Mouse (Mus musculus): Measurements from ENCODE around the gene Tcp10b.
"Not testable (repeated sequence)": the region's sequence is repeated elsewhere in the genome, so short reads cannot be mapped to it uniquely, and the experiment has no call there.

Tcp10b gene

DNA sequence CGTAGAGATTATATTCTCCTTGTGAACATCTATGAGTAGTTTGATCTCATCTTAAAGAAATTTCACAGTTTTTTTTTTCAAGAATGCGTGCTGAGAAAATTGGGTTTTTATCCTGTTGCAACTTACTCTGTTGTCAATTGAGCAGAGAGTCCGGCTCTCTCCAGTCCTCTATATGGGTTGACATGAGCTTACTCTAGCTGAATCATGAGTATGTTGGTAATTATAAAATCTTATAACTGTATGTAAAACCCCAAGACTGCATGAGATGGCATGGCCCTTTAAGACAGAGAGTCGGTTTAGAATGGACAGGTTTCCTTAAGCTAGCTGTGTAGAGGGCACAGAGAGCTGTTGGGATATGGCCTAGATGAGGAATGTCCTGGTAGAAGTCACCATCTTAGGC lies at the start of gene Tcp10b:
Gene Tcp10b, plus strand, starts transcription at position 301 of the 400 bp plus-strand sequence.
- not testable (repeated sequence) for DNase-seq

DNA sequence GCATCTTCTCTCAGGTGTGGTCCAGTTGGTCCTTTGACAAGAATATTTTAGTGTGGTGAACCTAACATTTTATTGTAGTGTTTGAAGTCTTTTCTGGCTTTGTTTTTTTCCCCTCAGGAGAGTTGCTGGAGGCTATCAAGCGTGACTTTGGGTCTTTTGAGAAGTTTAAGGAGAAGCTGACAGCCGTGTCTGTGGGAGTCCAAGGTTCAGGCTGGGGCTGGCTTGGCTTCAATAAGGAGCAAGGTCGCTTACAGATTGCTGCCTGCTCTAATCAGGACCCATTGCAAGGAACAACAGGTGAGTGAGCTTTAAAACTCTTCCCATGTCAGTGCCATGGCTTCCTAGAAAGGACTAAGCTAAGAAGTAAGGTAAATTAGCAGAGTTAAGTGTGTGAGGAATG lies 47.6 kb upstream of the Tcp10b start:
- DNase-seq, result no peak

DNA sequence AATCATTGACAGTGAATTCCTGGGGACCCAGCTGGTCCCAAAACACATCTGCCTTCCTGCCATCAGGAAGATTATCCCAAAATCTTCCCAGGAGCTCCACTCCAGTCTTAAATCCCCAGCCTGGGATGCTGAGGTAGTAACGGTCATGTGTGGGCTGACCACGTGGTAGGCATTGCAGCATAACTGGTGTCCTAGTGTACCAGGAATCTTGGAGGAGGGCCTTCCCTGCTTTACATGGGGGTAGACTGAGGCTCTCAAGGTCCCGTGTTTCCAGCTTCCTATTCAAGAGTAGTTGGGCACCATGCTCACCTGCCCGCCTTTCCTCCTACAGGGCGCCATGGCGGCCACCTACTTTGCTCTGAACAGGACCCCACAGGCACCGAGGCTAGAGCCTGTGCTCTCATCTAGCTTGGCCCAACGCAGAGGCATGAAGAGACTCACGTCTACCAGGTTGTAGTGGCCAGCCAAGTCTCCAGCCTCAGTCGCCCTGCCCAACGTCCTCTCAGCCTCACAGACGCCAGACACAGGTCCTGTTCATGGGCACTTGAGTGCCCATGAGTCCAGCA lies 24.2 kb upstream of the Tcp10b start:
- DNase-seq, result not testable (repeated sequence)

DNA sequence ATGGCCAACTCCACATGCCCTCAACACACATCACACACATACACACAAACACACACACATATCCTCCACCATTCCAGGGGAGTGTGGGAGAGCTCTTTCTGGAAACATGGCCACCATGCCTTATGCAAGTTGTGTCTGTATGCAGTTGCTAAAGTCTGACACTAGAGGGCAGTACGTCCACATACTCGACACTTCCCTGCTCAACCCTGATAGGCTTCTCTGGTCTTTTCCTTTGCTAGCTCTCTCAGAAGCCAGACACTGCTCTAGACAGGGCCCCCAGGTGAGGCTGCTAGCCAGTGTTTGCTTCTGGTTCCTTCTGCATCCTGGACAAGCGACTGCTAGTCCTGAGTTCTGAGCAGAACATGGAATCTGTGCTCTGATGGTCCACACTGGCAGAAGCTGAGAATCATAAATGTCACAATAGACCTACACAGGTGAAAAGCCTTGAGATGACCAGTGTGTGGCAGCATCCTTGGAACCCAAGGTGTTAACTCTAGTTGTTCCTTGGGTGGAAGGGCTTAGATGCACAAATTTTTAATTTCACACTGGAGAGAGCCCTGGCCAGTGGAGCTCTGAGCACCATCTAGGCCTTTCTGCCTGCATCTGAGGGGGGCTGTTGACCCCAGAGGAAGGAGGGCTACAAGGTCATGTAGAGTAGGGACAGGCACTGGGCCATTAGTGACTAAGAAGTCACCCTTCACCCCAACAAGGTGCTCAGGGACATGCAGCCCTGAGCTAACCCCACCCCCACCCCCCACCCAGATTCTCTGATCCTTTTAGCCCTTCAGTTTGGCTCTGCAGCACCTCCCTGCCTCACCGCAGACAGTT lies 16.8 kb upstream of the Tcp10b start:
- peak; percentile 62 for DNase-seq

DNA sequence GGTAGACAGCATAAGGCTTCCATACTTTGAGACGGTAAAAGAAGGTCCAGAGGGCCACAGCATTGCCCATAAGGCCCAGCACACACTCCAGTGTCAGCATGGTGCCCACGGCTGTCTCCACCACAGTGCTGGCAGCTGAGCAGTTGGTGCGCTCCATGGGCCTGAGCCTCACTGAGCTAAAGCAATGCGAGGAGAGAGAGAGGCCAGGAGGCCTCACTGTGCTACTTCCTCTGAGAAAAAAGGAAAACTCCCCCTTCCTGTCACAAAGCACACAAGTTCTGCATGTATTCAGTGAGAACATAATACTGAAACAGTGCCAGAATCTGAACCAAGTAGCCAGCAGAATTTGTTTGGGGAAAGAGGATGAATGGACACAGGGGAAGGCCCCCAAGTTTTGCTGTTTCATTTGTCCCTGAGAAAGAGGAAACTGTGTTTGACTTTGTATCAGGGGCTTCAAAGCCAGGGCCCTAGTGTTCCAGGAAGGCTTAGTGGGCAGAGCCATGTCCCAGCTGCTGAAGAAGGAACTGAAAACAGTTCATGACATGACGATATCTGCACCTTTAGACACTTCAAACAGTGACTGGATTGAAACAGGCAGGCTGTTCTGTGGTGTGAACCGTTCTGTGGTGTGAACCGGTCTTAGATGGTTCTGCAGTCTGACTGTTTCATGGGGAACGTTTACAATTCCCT lies 8.6 kb upstream of the Tcp10b start, which contains the start of gene Gpr31b:
Gene Gpr31b, minus strand, starts transcription at position 173 of the 690 bp plus-strand sequence.
- not testable (repeated sequence) for DNase-seq

DNA sequence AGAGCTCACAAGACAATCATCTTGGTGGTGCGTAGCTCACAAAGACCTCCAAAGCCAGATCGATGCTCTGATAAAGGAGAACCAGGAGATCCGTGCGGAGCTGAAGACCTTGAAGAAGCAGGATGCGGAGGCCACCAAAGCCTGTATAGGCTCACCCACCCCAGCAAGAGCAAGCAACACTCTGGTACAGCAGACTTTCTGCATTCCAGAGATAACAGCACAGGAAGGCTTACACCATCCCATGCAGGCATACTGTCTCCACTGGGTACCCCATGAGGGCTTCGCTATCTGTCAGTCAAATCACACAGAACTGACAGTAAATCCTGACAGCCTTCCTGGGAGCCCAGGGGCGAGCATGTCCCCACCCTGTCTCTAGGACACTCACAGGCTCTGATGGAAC lies 2.0 kb downstream of the Tcp10b start:
- not testable (repeated sequence) for DNase-seq

DNA sequence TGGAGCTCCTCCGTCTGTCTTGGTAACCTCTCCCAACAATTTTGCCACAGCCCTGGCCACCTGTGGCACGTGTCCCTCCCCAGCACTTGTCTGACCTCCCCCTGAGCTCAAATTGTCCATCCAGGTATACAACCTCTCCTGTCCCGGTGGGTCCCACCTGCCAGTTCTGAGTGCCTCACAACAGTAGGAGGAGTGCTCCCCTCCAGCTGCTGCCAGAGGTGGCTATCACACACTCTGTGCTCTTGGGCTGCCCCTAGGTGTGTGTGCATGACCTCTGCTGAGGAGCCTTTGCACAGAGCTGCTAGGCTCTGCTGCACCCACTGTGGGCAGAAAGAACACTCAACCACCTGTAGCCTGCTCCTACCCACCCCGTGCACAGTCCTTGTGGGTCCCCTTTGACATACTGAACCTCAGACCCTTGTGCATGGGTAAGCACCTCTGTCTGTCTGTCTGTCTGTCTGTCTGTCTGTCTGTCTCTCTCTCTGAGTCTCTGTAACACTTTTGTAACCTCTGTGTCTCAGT lies 7.0 kb downstream of the Tcp10b start:
- DNase-seq, result not testable (repeated sequence)

DNA sequence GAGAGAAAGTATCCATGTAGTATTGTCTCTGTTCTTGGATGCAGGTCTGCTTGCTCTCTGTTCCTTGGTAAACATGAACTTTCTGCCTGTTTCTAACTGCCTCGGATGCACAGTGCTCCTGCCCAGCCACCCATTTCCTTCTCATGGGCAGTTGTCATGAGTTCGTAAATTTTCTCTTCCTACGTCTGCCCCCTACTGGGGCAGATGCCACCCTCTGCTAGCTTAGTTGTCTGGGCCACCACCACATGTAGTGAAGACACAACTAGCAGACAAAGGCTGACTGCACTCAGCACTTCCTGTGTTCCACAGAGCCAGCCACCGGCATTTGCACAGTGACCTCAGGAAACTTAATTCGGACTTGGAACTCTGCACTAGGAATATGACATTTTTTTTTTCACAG lies 8.3 kb downstream of the Tcp10b start:
- DNase-seq, result not testable (repeated sequence)

DNA sequence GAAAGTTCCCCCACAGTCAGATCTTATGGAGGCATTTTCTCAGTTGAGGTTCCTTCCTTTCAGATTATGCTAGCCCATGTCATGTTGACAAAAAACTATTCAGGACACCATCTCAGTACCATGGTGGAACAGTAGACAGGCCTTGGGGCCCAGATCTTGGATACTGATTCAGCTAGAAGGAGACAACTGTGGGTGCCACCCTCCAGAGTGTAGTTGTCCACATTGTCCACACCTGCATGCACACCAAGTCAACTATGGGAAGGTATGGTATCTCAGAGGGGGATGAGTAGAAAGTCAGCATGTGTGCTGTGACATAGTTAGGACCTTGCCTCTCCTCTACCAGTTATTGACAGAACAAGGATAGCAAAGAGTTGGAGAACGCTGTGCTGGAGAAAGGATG lies 30.6 kb downstream of the Tcp10b start:
- DNase-seq, result not testable (repeated sequence)

DNA sequence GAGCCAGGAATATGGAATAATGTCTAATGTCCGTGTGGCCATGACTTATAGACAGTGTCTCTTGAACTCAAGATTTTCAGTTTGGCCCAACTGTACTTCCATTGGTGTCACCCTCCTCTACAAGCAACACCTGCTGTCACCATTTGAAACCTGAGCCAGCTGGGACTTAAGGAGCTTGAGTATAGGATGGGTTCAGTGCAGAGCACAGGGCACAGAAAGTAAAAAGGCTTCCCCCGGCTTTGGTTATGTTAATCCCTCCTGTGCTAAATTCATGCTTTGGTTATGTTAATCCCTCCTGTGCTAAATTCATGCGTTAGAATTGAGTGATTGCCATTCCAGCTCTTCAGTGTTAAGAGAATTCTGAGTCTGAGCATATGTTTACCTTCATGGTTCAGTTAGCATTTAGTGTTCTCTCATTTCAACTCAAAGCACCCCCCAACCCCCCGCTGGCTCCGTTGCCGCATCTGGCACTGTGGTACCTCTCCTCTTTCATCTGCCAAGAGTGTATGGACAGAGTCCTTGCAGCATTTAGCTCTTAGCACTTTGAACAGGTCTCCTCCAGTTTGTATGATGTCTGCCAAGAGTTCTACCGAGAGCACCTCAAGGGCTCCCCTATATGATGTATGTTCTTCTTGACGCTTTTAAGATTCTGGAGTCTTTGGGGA lies 31.3 kb downstream of the Tcp10b start:
- not testable (repeated sequence) for DNase-seq

DNA sequence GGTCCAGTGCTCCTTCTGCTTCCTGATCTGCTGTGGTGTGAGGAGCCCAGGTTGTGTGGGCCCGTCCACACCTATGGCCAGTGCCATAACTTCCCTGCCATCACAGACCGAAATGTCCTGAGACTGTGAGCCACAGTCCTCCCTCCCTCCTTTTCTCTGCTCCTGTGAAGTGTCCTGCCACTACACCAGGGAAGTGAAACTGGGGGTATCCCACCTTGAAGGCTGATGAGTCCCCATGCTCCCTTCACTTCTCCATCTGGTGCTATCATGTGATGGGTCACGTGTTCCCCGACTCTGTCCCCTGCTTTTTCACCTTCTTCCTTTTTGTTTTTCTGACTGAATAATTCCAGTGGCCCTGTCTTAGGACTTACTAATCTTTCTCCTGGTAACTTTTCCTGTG lies 32.1 kb downstream of the Tcp10b start:
- DNase-seq, result not testable (repeated sequence)

DNA sequence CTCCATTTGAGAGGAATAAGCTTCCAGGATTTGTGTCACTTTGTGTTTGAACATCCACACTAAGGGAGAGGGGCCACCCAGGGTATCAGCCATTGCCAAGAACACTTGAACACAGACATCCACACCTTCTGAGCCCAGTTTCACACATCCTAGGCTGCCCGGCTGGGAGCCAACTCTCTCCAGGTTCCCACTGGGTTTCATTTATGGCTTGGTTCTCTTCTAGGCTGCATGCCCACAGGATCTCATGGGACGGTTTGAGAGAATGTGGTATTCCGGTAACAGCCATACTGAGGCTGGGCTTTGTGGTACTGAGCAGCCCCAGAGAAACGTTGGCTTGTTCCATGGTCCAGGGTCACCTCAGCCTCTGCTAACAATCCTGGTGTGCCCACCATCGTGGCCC lies 45.7 kb downstream of the Tcp10b start:
- DNase-seq, result not testable (repeated sequence)

DNA sequence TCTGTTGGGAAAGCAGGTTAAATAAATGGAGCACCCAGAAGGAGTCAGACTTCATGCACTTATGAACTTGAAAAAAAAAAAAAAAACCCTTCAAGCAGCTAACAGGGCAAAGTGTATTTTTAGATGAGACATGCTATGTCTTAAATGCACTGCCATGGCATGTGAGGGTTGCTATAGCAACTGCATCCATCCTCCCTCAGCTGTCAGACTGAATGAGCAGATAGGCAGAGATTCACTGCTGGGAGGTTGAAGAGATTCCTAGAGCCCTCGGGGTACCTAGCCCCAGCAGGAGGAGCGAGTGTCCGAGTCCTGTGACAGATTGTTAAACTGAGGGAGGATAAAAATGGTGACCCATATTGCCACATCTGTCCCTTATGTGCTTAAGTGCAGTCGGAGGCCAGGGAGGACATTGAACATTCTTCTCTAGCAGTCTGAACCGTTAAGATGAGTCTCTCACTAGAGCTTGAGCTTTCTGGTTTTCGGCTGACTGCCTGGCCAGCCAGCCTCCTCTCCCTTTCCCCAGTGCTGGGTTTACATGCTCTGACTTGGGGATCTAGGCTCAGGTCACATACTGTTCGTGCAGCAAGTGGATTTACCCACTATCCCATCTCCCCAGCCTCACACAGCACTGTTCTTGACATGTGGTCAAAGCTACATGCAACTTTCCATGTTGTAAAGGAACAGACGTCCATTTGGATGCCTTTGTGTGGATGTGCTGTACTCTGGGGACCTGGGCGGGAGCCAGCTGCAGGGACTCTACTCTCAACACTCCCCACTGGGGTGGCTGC lies 51.8 kb downstream of the Tcp10b start:
- not testable (repeated sequence) for DNase-seq

DNA sequence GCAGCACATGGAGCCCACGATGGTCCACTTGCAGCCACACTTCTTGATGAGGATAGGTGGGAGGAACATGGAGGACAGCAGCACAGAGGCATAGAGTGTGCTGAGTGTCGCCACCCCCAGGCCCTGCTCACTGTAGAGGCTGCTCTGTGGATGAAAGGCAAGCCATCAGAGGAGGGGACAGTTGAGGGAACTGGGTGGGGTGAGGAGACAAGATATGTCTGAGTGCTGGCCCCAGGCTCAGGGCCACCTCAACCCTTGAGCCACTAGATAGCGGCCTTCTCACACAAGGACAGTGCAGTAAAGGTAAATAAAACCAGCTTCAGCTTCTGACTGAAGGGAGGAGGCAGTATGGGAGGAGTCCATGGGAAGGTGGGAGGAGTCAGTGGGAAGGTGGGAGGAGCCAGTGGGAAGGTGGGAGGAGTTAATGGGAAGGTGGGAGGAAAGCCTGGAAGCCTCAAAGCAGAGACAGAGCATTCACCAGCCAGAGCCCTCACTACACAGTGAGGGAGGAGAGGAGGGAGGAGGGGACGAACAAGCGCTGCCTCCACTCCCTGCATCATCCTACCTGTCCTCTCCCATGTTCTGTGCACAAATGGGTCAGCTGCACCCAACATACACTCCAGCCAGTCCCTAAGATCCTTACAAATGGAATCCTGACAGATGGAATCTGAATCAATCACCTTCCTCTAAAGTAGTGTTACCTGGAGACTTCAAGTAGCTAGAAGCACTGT lies 62.6 kb downstream of the Tcp10b start:
- not testable (repeated sequence) for DNase-seq

DNA sequence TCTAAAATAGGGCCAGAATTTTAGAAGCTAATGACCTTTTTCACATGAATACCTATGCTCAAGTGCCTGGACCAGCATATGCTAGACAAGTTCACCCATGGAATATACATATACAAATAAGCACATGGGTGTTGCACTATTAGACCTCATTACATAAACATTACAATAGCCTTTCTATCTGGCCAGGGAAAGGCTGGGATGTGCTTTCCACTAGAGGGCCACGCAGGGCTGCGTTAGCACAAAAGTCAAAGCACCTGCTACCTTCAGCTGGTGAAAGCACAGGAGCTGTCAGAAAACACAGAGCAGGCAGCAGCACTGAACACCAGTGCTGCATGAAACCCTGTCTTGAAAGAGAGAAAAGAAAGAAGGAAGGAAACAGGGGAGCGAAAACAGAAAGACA lies 63.3 kb downstream of the Tcp10b start:
- DNase-seq, result not testable (repeated sequence)

DNA sequence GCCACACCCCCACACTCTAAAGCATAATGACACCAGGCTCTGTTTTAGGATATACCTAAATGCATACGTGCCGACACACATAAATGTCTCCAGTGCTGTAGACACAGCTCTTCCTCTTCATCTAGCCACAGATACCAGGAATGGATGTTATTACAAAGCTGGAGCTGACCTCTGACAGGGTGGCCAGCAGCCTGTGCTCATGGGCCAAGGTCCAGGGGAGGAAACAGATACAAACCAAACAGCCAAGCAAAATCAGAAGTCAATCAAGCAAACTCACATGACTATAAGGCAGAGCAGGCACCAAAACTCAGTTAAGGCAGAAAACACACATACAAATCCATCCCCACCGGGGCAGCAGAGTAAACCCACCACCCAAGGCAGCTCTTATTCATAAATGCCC lies 68.4 kb downstream of the Tcp10b start:
- DNase-seq, result not testable (repeated sequence)

DNA sequence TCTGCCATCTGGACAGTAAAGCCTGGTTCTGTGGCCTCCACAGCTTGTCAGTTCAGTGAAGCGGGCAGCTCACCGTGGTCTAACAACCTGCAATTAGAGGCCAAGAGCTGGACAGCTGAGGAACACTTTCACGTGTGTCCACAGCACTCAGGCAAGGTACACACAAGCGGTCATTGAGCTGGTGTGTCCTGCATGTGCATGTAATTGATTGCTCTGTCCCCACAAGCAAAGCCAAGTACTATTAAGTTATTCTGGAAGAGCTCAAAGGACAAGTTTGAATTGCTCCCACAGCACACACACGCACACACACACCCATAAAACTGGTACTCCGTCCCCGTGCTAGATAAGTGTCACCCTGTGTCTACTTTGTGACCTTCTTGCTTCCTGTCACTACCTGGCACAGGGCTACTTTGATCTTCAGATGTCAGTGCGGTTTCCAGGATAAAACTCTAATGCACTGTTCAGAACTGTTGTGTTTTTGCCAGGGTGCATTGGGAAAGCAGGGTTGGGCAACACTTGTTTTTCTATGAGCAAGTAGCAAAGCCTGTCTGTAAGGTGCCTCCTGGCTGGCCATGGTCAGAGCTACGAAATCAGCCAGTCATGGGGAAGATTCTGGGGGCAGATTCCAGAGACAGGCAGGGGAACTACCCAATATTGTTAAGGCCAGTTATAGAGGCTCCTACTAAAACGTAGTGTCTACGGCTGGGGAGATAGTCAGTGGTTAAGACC lies 69.0 kb downstream of the Tcp10b start:
- DNase-seq, result not testable (repeated sequence)

DNA sequence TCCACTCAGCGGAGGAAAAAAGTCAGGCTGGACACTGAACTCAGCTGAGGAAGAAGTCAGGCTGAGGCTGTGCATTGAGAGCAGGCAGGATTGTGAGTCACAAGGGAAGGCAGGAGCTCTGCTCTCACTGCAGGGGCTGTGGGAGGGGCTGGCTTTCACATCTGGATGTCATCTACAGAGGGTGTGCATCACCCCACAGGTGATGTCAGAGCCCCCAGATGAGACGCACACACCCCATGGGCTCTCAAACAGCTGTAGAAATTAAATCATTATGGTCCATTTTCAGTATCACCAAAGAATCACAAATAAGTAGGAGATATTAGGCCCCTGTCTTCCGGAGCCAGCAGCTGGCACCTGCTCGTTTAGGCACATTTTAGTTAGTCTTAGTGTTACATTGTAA lies 70.8 kb downstream of the Tcp10b start, which contains the start of gene Unc93a:
Gene Unc93a, minus strand, starts transcription at position 101 of the 400 bp plus-strand sequence.
- DNase-seq, result not testable (repeated sequence)

Measured in lung, postnatal 36 days (tissue).